Mouse (Mus musculus): ENCODE results near the gene Mul1.

DNA sequence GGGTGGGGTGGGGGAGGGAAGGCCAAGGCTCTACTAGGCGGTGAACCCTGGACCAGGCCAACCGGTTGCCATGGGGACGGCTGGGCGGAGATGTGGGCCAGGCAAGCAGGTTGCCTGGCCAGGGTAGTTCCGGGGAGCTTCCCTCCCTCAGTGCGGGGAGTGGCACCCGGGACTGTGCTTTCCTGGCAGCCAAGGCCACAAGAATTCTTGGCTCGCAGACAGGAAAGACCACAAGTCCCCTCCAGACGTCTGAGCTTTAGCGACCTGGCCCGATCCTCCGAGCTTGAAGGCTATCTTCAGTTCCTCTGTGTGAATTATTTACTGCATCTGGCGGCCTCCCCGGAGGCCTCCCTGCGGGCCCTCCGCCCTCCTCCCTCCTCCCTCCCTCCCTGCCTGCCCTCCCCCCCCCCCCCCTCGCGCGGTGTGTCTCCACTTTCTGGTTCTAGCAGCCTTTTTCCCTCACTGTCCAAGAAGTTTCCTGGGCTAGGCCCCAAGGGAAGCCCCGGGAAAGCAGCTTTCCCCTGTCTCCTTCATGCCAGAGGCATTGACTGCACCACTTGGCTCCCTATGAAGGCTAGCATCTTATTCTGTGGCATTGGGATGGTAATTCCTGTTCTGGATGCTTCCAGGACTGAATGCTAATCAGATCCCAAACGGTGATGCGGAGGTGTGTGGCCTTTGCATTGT, 30.3 kb downstream of the Mul1 start:
- TF ChIP-seq CTCF (IDR thresholded peaks at IDR 0.05; ENCODE audit: low read depth) (no peak), EP300 (IDR thresholded peaks at IDR 0.05; ENCODE audit: low read depth) (no peak)

Data from liver, embryonic 14.5 days (tissue).